Mouse (Mus musculus): ENCODE measurements around the gene Gm8947.

GRCm38 (mm10) chr1:151150211-151150610, 42.0 kb upstream of the Gm8947 start:
- TF ChIP-seq CTCF (IDR thresholded peaks at IDR 0.05; ENCODE audit: low read depth) (no peak), EP300 (IDR thresholded peaks at IDR 0.05; ENCODE audit: low read depth) (no peak)

Data from heart, postnatal 0 days (tissue).